In the genomic region with DNA sequence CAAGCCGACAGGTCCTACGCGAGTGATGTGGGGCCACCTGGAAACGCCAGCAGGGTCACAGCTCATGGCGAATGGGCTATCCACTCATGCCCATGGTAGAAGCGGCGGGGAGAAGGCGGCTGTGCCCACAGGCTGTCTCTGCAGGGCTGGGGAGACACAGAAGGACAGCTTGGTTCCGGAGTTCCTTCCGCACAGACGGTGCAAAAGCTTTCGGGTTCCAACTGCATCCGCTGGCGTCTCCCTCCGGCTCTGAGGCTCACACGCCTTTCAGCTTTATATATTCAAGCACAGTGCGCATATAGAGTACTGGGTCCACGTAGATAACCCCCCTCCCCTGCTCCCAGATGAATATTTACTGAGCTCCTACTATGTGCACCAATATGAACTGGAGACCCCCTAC, we compare ENCODE assay signal across 25 mouse cellular contexts. TPM values are rescaled to one million over a fixed set of nuclear protein-coding genes. Genes with fewer than 3 reads are reported as not detected.
DNase-seq lines count a peak whose midpoint lies in the region; ATAC-seq lines count a peak whose summit lies in the region.
"Had no signal": no experiment of that assay in that cellular context is flagged by ENCODE, and none has a peak within 500 bp of the region (broad histone marks: within the 10 kb centered on the region; RNA-seq: fewer than 3 reads in every experiment).

No protein-coding gene starts in this region.

- H3K9me3 ChIP-seq in forebrain, embryonic 15.5 days = no peaks in the 10 kb centered on the region
- no peaks in the 10 kb centered on the region for H3K9me3 ChIP-seq in forebrain, embryonic 11.5 days (ENCODE audit: control insufficient read depth, low read length)
- H3K9me3 ChIP-seq in midbrain, embryonic 10.5 days (replicated peaks) = no peaks in the 10 kb centered on the region
- no peaks in the 10 kb centered on the region for H3K9me3 ChIP-seq in midbrain, embryonic 16.5 days (replicated peaks; ENCODE audit: control insufficient read depth, low read length, poor library complexity, severe bottlenecking)
- no peaks in the 10 kb centered on the region for H3K9me3 ChIP-seq in intestine, embryonic 16.5 days (ENCODE audit: control insufficient read depth, low read length)
- H3K9me3 ChIP-seq: embryonic facial prominence, embryonic 12.5 days; heart, embryonic 15.5 days; limb, embryonic 10.5 days; liver, embryonic 12.5 days had no signal

- H3K4me1 ChIP-seq in forebrain, embryonic 15.5 days = peaks cover 18% of the 10 kb centered on the region
- no peaks in the 10 kb centered on the region for H3K4me1 ChIP-seq in forebrain, embryonic 11.5 days (replicated peaks; ENCODE audit: control insufficient read depth, insufficient read depth, low read length)
- H3K4me1 ChIP-seq in midbrain, embryonic 10.5 days = peaks cover 29% of the 10 kb centered on the region
- peaks cover 11% of the 10 kb centered on the region for H3K4me1 ChIP-seq in midbrain, embryonic 16.5 days (ENCODE audit: control insufficient read depth, insufficient read depth, low read length)
- peaks cover 8% of the 10 kb centered on the region for H3K4me1 ChIP-seq in intestine, embryonic 16.5 days (ENCODE audit: control insufficient read depth, insufficient read depth, low read length)

- H3K4me3 ChIP-seq in forebrain, embryonic 15.5 days = no peak overlapping the region
- H3K4me3 ChIP-seq in forebrain, embryonic 11.5 days (ENCODE audit: low read depth, low read length) = no peak overlapping the region
- H3K4me3 ChIP-seq in midbrain, embryonic 10.5 days = no peak overlapping the region
- H3K4me3 ChIP-seq in midbrain, embryonic 16.5 days (ENCODE audit: low read depth, low read length) = no peak overlapping the region
- H3K4me3 ChIP-seq in intestine, embryonic 16.5 days (ENCODE audit: low read length) = no peak overlapping the region
- H3K4me3 ChIP-seq: embryonic facial prominence, embryonic 12.5 days; heart, embryonic 15.5 days; limb, embryonic 10.5 days; liver, embryonic 12.5 days had no signal

- ATAC-seq in forebrain, embryonic 15.5 days (replicated peaks) = no peak
- ATAC-seq in forebrain, embryonic 11.5 days (replicated peaks; ENCODE audit: low FRiP score) = no peak
- no peak for ATAC-seq in midbrain, embryonic 16.5 days
- no peak for ATAC-seq in intestine, embryonic 16.5 days
- ATAC-seq: CD4-positive, CD25-positive, alpha-beta regulatory T cell, adult 4 months; liver, embryonic 12.5 days had no signal

- 88% methylated on average over 18 of the region's 18 CpGs for WGBS in forebrain, embryonic 15.5 days
- WGBS in forebrain, embryonic 11.5 days = 96% methylated on average over 18 of the region's 18 CpGs
- 93% methylated on average over 18 of the region's 18 CpGs for WGBS in midbrain, embryonic 10.5 days
- 92% methylated on average over 18 of the region's 18 CpGs for WGBS in midbrain, embryonic 16.5 days
- 94% methylated on average over 18 of the region's 18 CpGs for WGBS in intestine, embryonic 16.5 days

- no peak overlapping the region for H3K9ac ChIP-seq in forebrain, embryonic 15.5 days (replicated peaks)
- no peak overlapping the region for H3K9ac ChIP-seq in forebrain, embryonic 11.5 days (ENCODE audit: low read length)
- no peak overlapping the region for H3K9ac ChIP-seq in midbrain, embryonic 16.5 days (ENCODE audit: low read depth, low read length)
- H3K9ac ChIP-seq in intestine, embryonic 16.5 days (ENCODE audit: low read depth, low read length) = no peak overlapping the region
- H3K9ac ChIP-seq: embryonic facial prominence, embryonic 12.5 days; heart, embryonic 15.5 days; liver, embryonic 12.5 days had no signal

- H3K27ac ChIP-seq in forebrain, embryonic 15.5 days (replicated peaks) = peak overlapping the region; percentile 42
- no peak overlapping the region for H3K27ac ChIP-seq in forebrain, embryonic 11.5 days (ENCODE audit: low read depth, low read length)
- peak overlapping the region; percentile 10; the same call in 1 of the 2 replicates for H3K27ac ChIP-seq in midbrain, embryonic 10.5 days (replicated peaks)
- H3K27ac ChIP-seq in midbrain, embryonic 16.5 days (ENCODE audit: low read length) = no peak overlapping the region
- H3K27ac ChIP-seq in intestine, embryonic 16.5 days (ENCODE audit: low read length) = no peak overlapping the region
- H3K27ac ChIP-seq: embryonic facial prominence, embryonic 12.5 days; heart, embryonic 15.5 days; limb, embryonic 10.5 days; liver, embryonic 12.5 days had no signal

- intact Hi-C loops in left cerebral cortex, postnatal 36 days (cut with DNase I) = no loop called here

- no peaks in the 10 kb centered on the region for H3K27me3 ChIP-seq in forebrain, embryonic 15.5 days
- H3K27me3 ChIP-seq in forebrain, embryonic 11.5 days (ENCODE audit: control insufficient read depth, insufficient read depth, low read length) = no peaks in the 10 kb centered on the region
- no peaks in the 10 kb centered on the region for H3K27me3 ChIP-seq in midbrain, embryonic 10.5 days (ENCODE audit: low read depth, poor library complexity, severe bottlenecking)
- H3K27me3 ChIP-seq in midbrain, embryonic 16.5 days (ENCODE audit: control insufficient read depth, insufficient read depth, low read depth, low read length) = no peaks in the 10 kb centered on the region
- H3K27me3 ChIP-seq in intestine, embryonic 16.5 days (replicated peaks; ENCODE audit: control insufficient read depth, insufficient read depth, low read length) = no peaks in the 10 kb centered on the region
- H3K27me3 ChIP-seq: embryonic facial prominence, embryonic 12.5 days; heart, embryonic 15.5 days; liver, embryonic 12.5 days had no signal

- H3K4me2 ChIP-seq in forebrain, embryonic 15.5 days (replicated peaks) = no peak overlapping the region
- H3K4me2 ChIP-seq in forebrain, embryonic 11.5 days (ENCODE audit: low read depth, low read length, severe bottlenecking) = no peak overlapping the region
- H3K4me2 ChIP-seq in midbrain, embryonic 16.5 days (ENCODE audit: low read length) = no peak overlapping the region
- H3K4me2 ChIP-seq in intestine, embryonic 16.5 days (ENCODE audit: low read depth, low read length) = no peak overlapping the region
- H3K4me2 ChIP-seq: embryonic facial prominence, embryonic 12.5 days; heart, embryonic 15.5 days; liver, embryonic 12.5 days had no signal

- no peak for DNase-seq in forebrain, embryonic 11.5 days (ENCODE audit: low spot score)
- peak; percentile 46 for DNase-seq in layer of hippocampus, adult 11-12 months (ENCODE audit: low spot score)
- DNase-seq in layer of hippocampus, postnatal 10 days (ENCODE audit: low spot score in 2 of 2) = no peak
- DNase-seq in midbrain, embryonic 10.5 days (ENCODE audit: low spot score) = no peak
- DNase-seq in left cerebral cortex, postnatal 36 days (ENCODE audit: low spot score in 2 of 2) = peak; percentile 47 to 69
- DNase-seq: adrenal gland, postnatal 10 days; cerebellum, adult 18-20 months; heart, adult 18-20 months; kidney, adult 8-10 months; kidney, postnatal 36 days; midbrain, embryonic 14.5 days; retina, postnatal 1 day; thymus, postnatal 4 days had no signal

- no peaks in the 10 kb centered on the region for H3K36me3 ChIP-seq in forebrain, embryonic 15.5 days
- H3K36me3 ChIP-seq in forebrain, embryonic 11.5 days (ENCODE audit: control insufficient read depth, insufficient read depth, low read length) = no peaks in the 10 kb centered on the region
- H3K36me3 ChIP-seq in midbrain, embryonic 10.5 days = peaks cover 30% of the 10 kb centered on the region
- no peaks in the 10 kb centered on the region for H3K36me3 ChIP-seq in midbrain, embryonic 16.5 days (ENCODE audit: control insufficient read depth, insufficient read depth, low read length)
- no peaks in the 10 kb centered on the region for H3K36me3 ChIP-seq in intestine, embryonic 16.5 days (ENCODE audit: control insufficient read depth, insufficient read depth, low read length)
- H3K36me3 ChIP-seq: embryonic facial prominence, embryonic 12.5 days; limb, embryonic 10.5 days had no signal

RNA-seq across cellular contexts. Expression of a gene that starts 27.3 kb away (rescaled TPM):
- polyA plus RNA-seq in forebrain, embryonic 15.5 days (2015; fragmentation: Nextera tagmentation; extraction: Ambion mirVana) = 4.4 and 4.9 TPM in 2 replicates
- 2.2 and 3.4 TPM in 2 replicates for polyA plus RNA-seq in forebrain, embryonic 11.5 days (2014; fragmentation: Nextera tagmentation; extraction: Ambion mirVana)
- 10 to 100 TPM; 55.4 to 56.9 TPM for total RNA-seq in layer of hippocampus, postnatal 10 days (2021)
- 2.7 and 2.9 TPM in 2 replicates for polyA plus RNA-seq in midbrain, embryonic 10.5 days (2016; fragmentation: Nextera tagmentation; extraction: Ambion mirVana)
- polyA plus RNA-seq in midbrain, embryonic 16.5 days (2015; fragmentation: Nextera tagmentation; extraction: Ambion mirVana) = 3.8 and 4.2 TPM in 2 replicates
- 10 to 100 TPM; 40.8 to 41.0 TPM for total RNA-seq in left cerebral cortex, postnatal 36 days (2021)
- polyA plus RNA-seq in intestine, embryonic 16.5 days (2015; fragmentation: Nextera tagmentation; extraction: Ambion mirVana) = 8.3 and 9.5 TPM in 2 replicates

RNA-seq across cellular contexts. Expression of a gene that starts 32.9 kb away (rescaled TPM):
- polyA plus RNA-seq in forebrain, embryonic 15.5 days (2015; fragmentation: Nextera tagmentation; extraction: Ambion mirVana) = not detected in 2 replicates
- 0.20 TPM in 1 of 2 replicates, not detected in the other for polyA plus RNA-seq in forebrain, embryonic 11.5 days (2014; fragmentation: Nextera tagmentation; extraction: Ambion mirVana)
- total RNA-seq in layer of hippocampus, postnatal 10 days (2021) = under 1 TPM in 1 of 2 experiments, not detected in 1; 0.18 TPM
- 0.10 TPM in 1 of 2 replicates, not detected in the other for polyA plus RNA-seq in midbrain, embryonic 10.5 days (2016; fragmentation: Nextera tagmentation; extraction: Ambion mirVana)
- polyA plus RNA-seq in midbrain, embryonic 16.5 days (2015; fragmentation: Nextera tagmentation; extraction: Ambion mirVana) = not detected in 2 replicates
- total RNA-seq in left cerebral cortex, postnatal 36 days (2021) = not detected
- polyA plus RNA-seq in intestine, embryonic 16.5 days (2015; fragmentation: Nextera tagmentation; extraction: Ambion mirVana) = 0.13 and 0.28 TPM in 2 replicates
- total RNA-seq: adrenal gland, postnatal 10 days; gastrocnemius, adult 18-20 months; heart, adult 18-20 months; hematopoietic stem cell, adult 5-6 weeks; megakaryocyte progenitor cell, adult 5-6 weeks had no signal
- polyA plus RNA-seq: CD4-positive, CD25-positive, alpha-beta regulatory T cell, adult 4 months; heart, embryonic 15.5 days; limb, embryonic 10.5 days; liver, embryonic 12.5 days; lung, embryonic 16.5 days; midbrain, embryonic 14.5 days had no signal

Comparison
In these comparisons a context has a peak if more than half of its experiments do, and no peak if none do; other contexts are left out.
1. H3K27ac ChIP-seq: peak in forebrain, embryonic 15.5 days (single experiment) and midbrain, embryonic 10.5 days (single experiment); none in forebrain, embryonic 11.5 days (single experiment), midbrain, embryonic 16.5 days (single experiment) and intestine, embryonic 16.5 days (single experiment).
2. DNase-seq: peak in layer of hippocampus, adult 11-12 months (single experiment) and left cerebral cortex, postnatal 36 days (2 of 2); none in forebrain, embryonic 11.5 days (single experiment), layer of hippocampus, postnatal 10 days (0 of 2) and midbrain, embryonic 10.5 days (single experiment).